Mouse (Mus musculus) erythroblast, adult 5-6 weeks (primary cell): ENCODE measurements around the gene Mbnl1. TPM values are rescaled to one million over a fixed set of nuclear protein-coding genes. Genes with fewer than 3 reads are reported as not detected.

Experiments
- ATAC-seq: replicated peaks from 2 replicates; pipeline ENCODE4 v1.8.0; 2016; ENCODE audit warnings: moderate number of reproducible peaks, mild to moderate bottlenecking, moderate TSS enrichment, inconsistent platforms; ENCODE audit not compliant: poor library complexity, low FRiP score, severe bottlenecking
- total RNA-seq, 2 experiments: library from RNA; stranded (forward) in 1 of 2; stranded (reverse) in 1 of 2; fragments of 150-400 nt in 1 of 2; fragments of 200-764, 138-1000 nt in 1 of 2; gene quantifications; 2 replicates each; pipeline versions ENCODE4 v1.2.3 to v1.2.4; 2015 to 2017; ENCODE audit warnings: low replicate concordance in 2 of 2

The Mbnl1 gene
- total RNA-seq, 2 experiments from 2014 or later: 225 to 271 TPM

DNA sequence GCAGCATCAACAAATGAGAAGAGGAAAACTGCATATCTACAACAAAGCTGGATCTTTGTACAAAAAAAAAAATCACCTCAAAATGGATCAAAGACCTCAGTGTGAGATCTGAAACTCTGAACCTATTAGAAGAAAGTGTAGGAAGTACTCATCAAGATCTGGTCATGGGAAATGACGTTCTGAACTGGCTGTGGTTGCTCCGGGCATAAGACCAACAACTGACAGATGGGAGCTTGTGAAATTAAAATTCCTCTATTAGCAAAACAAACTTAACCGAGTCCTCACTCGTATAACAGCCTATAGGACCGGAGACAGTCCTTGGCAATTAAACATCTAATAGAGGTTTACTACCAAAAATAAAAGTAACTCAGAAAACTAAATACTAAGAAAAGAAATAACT, 166.5 kb downstream of the Mbnl1 start:
- ATAC-seq: no peak

GRCm38 (mm10) chr3:60642227-60642626, 169.6 kb downstream of the Mbnl1 start:
- no peak for ATAC-seq

- ATAC-seq: no peak
Measured at GRCm38 (mm10) chr3:60645531-60645930, 172.9 kb downstream of the Mbnl1 start.

GRCm38 (mm10) chr3:60648293-60648692, 175.7 kb downstream of the Mbnl1 start:
- no peak for ATAC-seq

GRCm38 (mm10) chr3:60660762-60661161, 188.1 kb downstream of the Mbnl1 start:
- ATAC-seq: no peak
